Mouse (Mus musculus): ENCODE results near the gene Lipm. TPM values are rescaled to one million over a fixed set of nuclear protein-coding genes. Genes with fewer than 3 reads are reported as not detected.
A peak's percentile ranks its signal among the peaks of the same experiment; 100 is the strongest.

Gene Lipm
- polyA plus RNA-seq, 1 experiment from 2014 or later, result 35.0 TPM

- WGBS, result 59% methylated on average over 2 of the region's 2 CpGs
- H3K9me3 ChIP-seq (ENCODE audit: control insufficient read depth, low read length), result no peaks in the 10 kb centered on the region
- no peak overlapping the region for H3K4me3 ChIP-seq (ENCODE audit: low read depth, low read length)
- H3K4me2 ChIP-seq (replicated peaks; ENCODE audit: low read depth), result no peak overlapping the region
- H3K27me3 ChIP-seq (ENCODE audit: control insufficient read depth, insufficient read depth, low read length), result no peaks in the 10 kb centered on the region
- H3K36me3 ChIP-seq (ENCODE audit: control insufficient read depth, insufficient read depth, low read length), result no peaks in the 10 kb centered on the region
- TF ChIP-seq EP300 (optimal IDR thresholded peaks at IDR 0.05) (no peak), CTCF (IDR thresholded peaks at IDR 0.05; ENCODE audit: low read depth) (no peak)
- no peaks in the 10 kb centered on the region for H3K4me1 ChIP-seq (replicated peaks; ENCODE audit: control insufficient read depth, insufficient read depth)
- ATAC-seq (ENCODE audit: low FRiP score, low TSS enrichment), result no peak
- H3K27ac ChIP-seq (replicated peaks), result no peak overlapping the region
- H3K9ac ChIP-seq (ENCODE audit: low read length), result no peak overlapping the region
- DNase-seq (ENCODE audit: low spot score), result no peak
Measured at GRCm38 (mm10) chr19:34078130-34078529, 22.6 kb upstream of the Lipm start.

- Histone ChIP-seq H3K9ac (ENCODE audit: low read length) (no peak overlapping the region), H3K4me2 (replicated peaks; ENCODE audit: low read depth) (no peak overlapping the region), H3K4me1 (replicated peaks; ENCODE audit: control insufficient read depth, insufficient read depth) (no peaks in the 10 kb centered on the region), H3K36me3 (ENCODE audit: control insufficient read depth, insufficient read depth, low read length) (no peaks in the 10 kb centered on the region), H3K27ac (replicated peaks) (no peak overlapping the region), H3K4me3 (ENCODE audit: low read depth, low read length) (no peak overlapping the region), H3K27me3 (ENCODE audit: control insufficient read depth, insufficient read depth, low read length) (no peaks in the 10 kb centered on the region), H3K9me3 (ENCODE audit: control insufficient read depth, low read length) (no peaks in the 10 kb centered on the region)
- TF ChIP-seq EP300 (optimal IDR thresholded peaks at IDR 0.05), result no peak
- TF ChIP-seq CTCF (IDR thresholded peaks at IDR 0.05; ENCODE audit: low read depth), result no peak
- ATAC-seq (ENCODE audit: low FRiP score, low TSS enrichment) (no peak), DNase-seq (ENCODE audit: low spot score) (no peak)
- WGBS, result 65% methylated on average over 3 of the region's 3 CpGs
Measured at GRCm38 (mm10) chr19:34089011-34089680, 11.6 kb upstream of the Lipm start.

- 58% methylated on average over 5 of the region's 5 CpGs for WGBS
- ATAC-seq (ENCODE audit: low FRiP score, low TSS enrichment), result no peak
Measured at GRCm38 (mm10) chr19:34095381-34095780, 5.4 kb upstream of the Lipm start.

GRCm38 (mm10) chr19:34096228-34096627, 4.5 kb upstream of the Lipm start:
- Histone ChIP-seq H3K9ac (ENCODE audit: low read length) (no peak overlapping the region), H3K9me3 (ENCODE audit: control insufficient read depth, low read length) (no peaks in the 10 kb centered on the region), H3K27ac (replicated peaks) (no peak overlapping the region), H3K4me1 (replicated peaks; ENCODE audit: control insufficient read depth, insufficient read depth) (no peaks in the 10 kb centered on the region), H3K36me3 (ENCODE audit: control insufficient read depth, insufficient read depth, low read length) (no peaks in the 10 kb centered on the region), H3K27me3 (ENCODE audit: control insufficient read depth, insufficient read depth, low read length) (no peaks in the 10 kb centered on the region), H3K4me2 (replicated peaks; ENCODE audit: low read depth) (no peak overlapping the region), H3K4me3 (ENCODE audit: low read depth, low read length) (no peak overlapping the region)
- 41% methylated on average over 1 of the region's 1 CpGs for WGBS
- ATAC-seq (ENCODE audit: low FRiP score, low TSS enrichment) (no peak), DNase-seq (ENCODE audit: low spot score) (no peak)
- TF ChIP-seq EP300 (optimal IDR thresholded peaks at IDR 0.05), result no peak
- peak; percentile 35; the same call in 1 of the 2 replicates for TF ChIP-seq CTCF (IDR thresholded peaks at IDR 0.05; ENCODE audit: low read depth)

More at GRCm38 (mm10) chr19:34095381-34095780, 5.4 kb upstream of the Lipm start:
- no peaks in the 10 kb centered on the region for H3K27me3 ChIP-seq (ENCODE audit: control insufficient read depth, insufficient read depth, low read length)
- no peaks in the 10 kb centered on the region for H3K4me1 ChIP-seq (replicated peaks; ENCODE audit: control insufficient read depth, insufficient read depth)
- H3K36me3 ChIP-seq (ENCODE audit: control insufficient read depth, insufficient read depth, low read length), result no peaks in the 10 kb centered on the region
- no peak overlapping the region for H3K4me3 ChIP-seq (ENCODE audit: low read depth, low read length)
- no peak overlapping the region for H3K4me2 ChIP-seq (replicated peaks; ENCODE audit: low read depth)
- no peak overlapping the region for H3K9ac ChIP-seq (ENCODE audit: low read length)
- no peaks in the 10 kb centered on the region for H3K9me3 ChIP-seq (ENCODE audit: control insufficient read depth, low read length)
- TF ChIP-seq CTCF (IDR thresholded peaks at IDR 0.05; ENCODE audit: low read depth), result no peak
- no peak for TF ChIP-seq EP300 (optimal IDR thresholded peaks at IDR 0.05)
- H3K27ac ChIP-seq (replicated peaks), result no peak overlapping the region
- no peak for DNase-seq (ENCODE audit: low spot score)

GRCm38 (mm10) chr19:34101888-34102287, 1.2 kb downstream of the Lipm start:
- H3K9ac ChIP-seq (ENCODE audit: low read length), result no peak overlapping the region
- no peaks in the 10 kb centered on the region for H3K4me1 ChIP-seq (replicated peaks; ENCODE audit: control insufficient read depth, insufficient read depth)
- WGBS, result 76% methylated on average over 7 of the region's 7 CpGs
- H3K9me3 ChIP-seq (ENCODE audit: control insufficient read depth, low read length), result no peaks in the 10 kb centered on the region
- no peaks in the 10 kb centered on the region for H3K36me3 ChIP-seq (ENCODE audit: control insufficient read depth, insufficient read depth, low read length)
- no peak overlapping the region for H3K4me3 ChIP-seq (ENCODE audit: low read depth, low read length)
- H3K4me2 ChIP-seq (replicated peaks; ENCODE audit: low read depth), result no peak overlapping the region
- TF ChIP-seq CTCF (IDR thresholded peaks at IDR 0.05; ENCODE audit: low read depth), result no peak
- TF ChIP-seq EP300 (optimal IDR thresholded peaks at IDR 0.05), result no peak
- DNase-seq (ENCODE audit: low spot score) (no peak), ATAC-seq (ENCODE audit: low FRiP score, low TSS enrichment) (no peak)
- no peaks in the 10 kb centered on the region for H3K27me3 ChIP-seq (ENCODE audit: control insufficient read depth, insufficient read depth, low read length)
- no peak overlapping the region; the same call in 1 of the 2 replicates for H3K27ac ChIP-seq (replicated peaks)

GRCm38 (mm10) chr19:34104841-34105240, 4.1 kb downstream of the Lipm start:
- ATAC-seq (ENCODE audit: low FRiP score, low TSS enrichment) (no peak), DNase-seq (ENCODE audit: low spot score) (no peak)
- Histone ChIP-seq H3K36me3 (ENCODE audit: control insufficient read depth, insufficient read depth, low read length) (no peaks in the 10 kb centered on the region), H3K4me1 (replicated peaks; ENCODE audit: control insufficient read depth, insufficient read depth) (no peaks in the 10 kb centered on the region), H3K27me3 (ENCODE audit: control insufficient read depth, insufficient read depth, low read length) (no peaks in the 10 kb centered on the region), H3K9ac (ENCODE audit: low read length) (no peak overlapping the region), H3K9me3 (ENCODE audit: control insufficient read depth, low read length) (no peaks in the 10 kb centered on the region), H3K4me3 (ENCODE audit: low read depth, low read length) (no peak overlapping the region), H3K4me2 (replicated peaks; ENCODE audit: low read depth) (no peak overlapping the region), H3K27ac (replicated peaks) (no peak overlapping the region)
- no peak for TF ChIP-seq EP300 (optimal IDR thresholded peaks at IDR 0.05)
- TF ChIP-seq CTCF (IDR thresholded peaks at IDR 0.05; ENCODE audit: low read depth), result no peak
- 86% methylated on average over 3 of the region's 3 CpGs for WGBS
